Comparison of ENCODE assay signal across 9 mouse cellular contexts in genomic region chrX:37191744-37192379, GRCm38 (mm10). TPM values are rescaled to one million over a fixed set of nuclear protein-coding genes. Genes with fewer than 3 reads are reported as not detected.
DNase-seq lines count a peak whose midpoint lies in the region; ATAC-seq lines count a peak whose summit lies in the region.
"Had no signal": no experiment of that assay in that cellular context is flagged by ENCODE, and none has a peak within 500 bp of the region (broad histone marks: within the 10 kb centered on the region; RNA-seq: fewer than 3 reads in every experiment).

No protein-coding gene starts in this region.

- peak overlapping the region; percentile 54 for H3K4me3 ChIP-seq in forebrain, embryonic 12.5 days (replicated peaks)
- H3K4me3 ChIP-seq in midbrain, embryonic 13.5 days (replicated peaks), result peak overlapping the region; percentile 54

- intact Hi-C loops in left cerebral cortex, postnatal 14 days (cut with DNase I), result no loop called here

- peak overlapping the region; percentile 57 for H3K4me2 ChIP-seq in forebrain, embryonic 12.5 days
- H3K4me2 ChIP-seq in midbrain, embryonic 13.5 days (replicated peaks), result peak overlapping the region; percentile 60

- no peaks in the 10 kb centered on the region for H3K27me3 ChIP-seq in forebrain, embryonic 12.5 days
- H3K27me3 ChIP-seq in midbrain, embryonic 13.5 days, result no peaks in the 10 kb centered on the region

- H3K4me1 ChIP-seq in forebrain, embryonic 12.5 days, result 0 out of 2 replicates have a peak, but pooled peaks cover 6% of the 10 kb centered on the region
- H3K4me1 ChIP-seq in midbrain, embryonic 13.5 days (replicated peaks), result peaks cover 13% of the 10 kb centered on the region

- no peaks in the 10 kb centered on the region for H3K9me3 ChIP-seq in forebrain, embryonic 12.5 days
- H3K9me3 ChIP-seq in midbrain, embryonic 13.5 days, result no peaks in the 10 kb centered on the region

- 26% methylated on average over 28 of the region's 28 CpGs for WGBS in forebrain, embryonic 12.5 days
- WGBS in midbrain, embryonic 13.5 days, result 33% methylated on average over 28 of the region's 28 CpGs

- peak; percentile 0 for DNase-seq in gastrocnemius, adult 18-20 months (ENCODE audit: low spot score)
- no peak for DNase-seq in gastrocnemius, postnatal 4 days (ENCODE audit: low spot score in 2 of 2)
- DNase-seq in urinary bladder, postnatal 14 days (ENCODE audit: low spot score), result peak; percentile 2
- DNase-seq in urinary bladder, postnatal 10 days (ENCODE audit: low spot score), result no peak
- DNase-seq in left cerebral cortex, postnatal 14 days (ENCODE audit: low spot score in 2 of 2), result peak; percentile 3 to 17
- no peak for DNase-seq in ovary, postnatal 10 days (ENCODE audit: low spot score)

- peak overlapping the region; percentile 50; the same call in 1 of the 2 replicates for H3K27ac ChIP-seq in forebrain, embryonic 12.5 days
- peak overlapping the region; percentile 77 for H3K27ac ChIP-seq in midbrain, embryonic 13.5 days

- 0 out of 2 replicates have a peak, but pooled peaks have one; percentile 24 for ATAC-seq in forebrain, embryonic 12.5 days (ENCODE audit: low FRiP score)
- ATAC-seq in midbrain, embryonic 13.5 days, result no peak; the same call in none of the 2 replicates

- no peaks in the 10 kb centered on the region for H3K36me3 ChIP-seq in forebrain, embryonic 12.5 days (replicated peaks)
- H3K36me3 ChIP-seq in midbrain, embryonic 13.5 days, result no peaks in the 10 kb centered on the region

- H3K9ac ChIP-seq in forebrain, embryonic 12.5 days, result peak overlapping the region; percentile 57
- peak overlapping the region; percentile 65 for H3K9ac ChIP-seq in midbrain, embryonic 13.5 days (replicated peaks)

RNA-seq across cellular contexts. Expression of gene Rnf113a1, which starts 0.8 kb away (rescaled TPM):
- 1 to 10 TPM; 2.2 to 2.4 TPM for total RNA-seq in gastrocnemius, adult 18-20 months (2021)
- total RNA-seq in gastrocnemius, postnatal 4 days (2021), result 1 to 10 TPM; 2.5 to 3.6 TPM
- 14.4 and 15.3 TPM in 2 replicates for polyA plus RNA-seq in forebrain, embryonic 12.5 days (2016; fragmentation: Nextera tagmentation; extraction: Ambion mirVana)
- 1 to 10 TPM; 5.5 to 7.3 TPM for total RNA-seq in left cerebral cortex, postnatal 14 days (2021)
- 16.0 and 16.3 TPM in 2 replicates for polyA plus RNA-seq in midbrain, embryonic 13.5 days (2015; fragmentation: Nextera tagmentation; extraction: Ambion mirVana)

RNA-seq across cellular contexts. Expression of gene Ndufa1, which starts 0.9 kb away (rescaled TPM):
- 100 to 1,000 TPM; 378 to 379 TPM for total RNA-seq in gastrocnemius, adult 18-20 months (2021)
- total RNA-seq in gastrocnemius, postnatal 4 days (2021), result 100 to 1,000 TPM; 270 to 275 TPM
- polyA plus RNA-seq in forebrain, embryonic 12.5 days (2016; fragmentation: Nextera tagmentation; extraction: Ambion mirVana), result 362 and 392 TPM in 2 replicates
- 100 to 1,000 TPM; 252 to 260 TPM for total RNA-seq in left cerebral cortex, postnatal 14 days (2021)
- 624 and 640 TPM in 2 replicates for polyA plus RNA-seq in midbrain, embryonic 13.5 days (2015; fragmentation: Nextera tagmentation; extraction: Ambion mirVana)

RNA-seq across cellular contexts. Expression of gene Gm9, which starts 19.0 kb away (rescaled TPM):
- not detected for total RNA-seq in gastrocnemius, adult 18-20 months (2021)
- total RNA-seq in gastrocnemius, postnatal 4 days (2021), result not detected
- polyA plus RNA-seq in forebrain, embryonic 12.5 days (2016; fragmentation: Nextera tagmentation; extraction: Ambion mirVana), result not detected in 2 replicates
- not detected for total RNA-seq in left cerebral cortex, postnatal 14 days (2021)
- not detected in 2 replicates for polyA plus RNA-seq in midbrain, embryonic 13.5 days (2015; fragmentation: Nextera tagmentation; extraction: Ambion mirVana)
- polyA plus RNA-seq: large intestine, adult 2 months had no signal

RNA-seq across cellular contexts. Expression of gene Akap14, which starts 23.2 kb away (rescaled TPM):
- not detected for total RNA-seq in gastrocnemius, adult 18-20 months (2021)
- total RNA-seq in gastrocnemius, postnatal 4 days (2021), result not detected
- 0.14 and 0.24 TPM in 2 replicates for polyA plus RNA-seq in forebrain, embryonic 12.5 days (2016; fragmentation: Nextera tagmentation; extraction: Ambion mirVana)
- total RNA-seq in left cerebral cortex, postnatal 14 days (2021), result not detected
- 0.14 and 0.42 TPM in 2 replicates for polyA plus RNA-seq in midbrain, embryonic 13.5 days (2015; fragmentation: Nextera tagmentation; extraction: Ambion mirVana)
- polyA plus RNA-seq: large intestine, adult 2 months had no signal

RNA-seq across cellular contexts. Expression of gene Rhox1, which starts 30.2 kb away (rescaled TPM):
- not detected for total RNA-seq in gastrocnemius, adult 18-20 months (2021)
- not detected for total RNA-seq in gastrocnemius, postnatal 4 days (2021)
- polyA plus RNA-seq in forebrain, embryonic 12.5 days (2016; fragmentation: Nextera tagmentation; extraction: Ambion mirVana), result not detected in 2 replicates
- not detected for total RNA-seq in left cerebral cortex, postnatal 14 days (2021)
- polyA plus RNA-seq in midbrain, embryonic 13.5 days (2015; fragmentation: Nextera tagmentation; extraction: Ambion mirVana), result not detected in 2 replicates
- polyA plus RNA-seq: large intestine, adult 2 months had no signal

Comparison
In these comparisons a context has a peak if more than half of its experiments do, and no peak if none do; other contexts are left out.
1. DNase-seq: peak in gastrocnemius, adult 18-20 months (single experiment), urinary bladder, postnatal 14 days (single experiment) and left cerebral cortex, postnatal 14 days (2 of 2); none in gastrocnemius, postnatal 4 days (0 of 2), urinary bladder, postnatal 10 days (single experiment) and ovary, postnatal 10 days (single experiment).